Mouse (Mus musculus) cerebellum, adult 2 months (tissue): ENCODE measurements around the gene Vmn1r60. TPM values are rescaled to one million over a fixed set of nuclear protein-coding genes. Genes with fewer than 3 reads are reported as not detected.
"Not testable (repeated sequence)": the region's sequence is repeated elsewhere in the genome, so short reads cannot be mapped to it uniquely, and the experiment has no call there.

ENCODE experiments used
- DNase-seq, 2 experiments: peaks; one replicate each; pipeline ENCODE4 v3.0.0; 2021
- H3K27ac ChIP-seq: fragments of 200-500 bp; 2 replicates; pipeline ENCODE4 v1.5.1; 2012; ENCODE audit warnings: low read length, control low read depth, inconsistent platforms; ENCODE audit not compliant: insufficient read depth
- H3K27me3 ChIP-seq: fragments of 200-500 bp; 2 replicates; pipeline ENCODE4 v1.6.1; 2012; ENCODE audit warnings: inconsistent platforms, mild to moderate bottlenecking, low read length, moderate library complexity; ENCODE audit not compliant: control insufficient read depth, insufficient read depth
- H3K4me1 ChIP-seq: fragments of 200-500 bp; 2 replicates; pipeline ENCODE4 v1.6.1; 2011; ENCODE audit warnings: low read length; ENCODE audit not compliant: control insufficient read depth, insufficient read depth
- H3K4me3 ChIP-seq: fragments of 200-500 bp; replicated peaks from 2 replicates; pipeline ENCODE3; 2011; ENCODE audit warnings: mild to moderate bottlenecking, low read depth, low read length, control low read depth; ENCODE audit not compliant: insufficient read depth
- WGBS: fragments of 180-500 bp; shearing (Covaris S2); methylation state at CpG from one replicate; pipeline ENCODE4 v1.1.7; 2018; 5-methylcytosine and 5-hydroxymethylcytosine counted together
- polyA plus RNA-seq: library from polyadenylated mRNA; depleted of rRNA; stranded (reverse); fragments of >200 nt; gene quantifications from 2 replicates; pipeline ENCODE4 v1.2.3, GENCODE M21; 2012; rRNA removed

The Vmn1r60 gene
- polyA plus RNA-seq = not detected in 2 replicates

GRCm38 (mm10) chr7:5547217-5547616 lies at the start of gene Vmn1r60:
Gene Vmn1r60, minus strand, starts transcription at chr7:5547317.
- WGBS = 85% methylated on average over 1 of the region's 1 CpGs
- H3K27ac ChIP-seq, H3K4me1 ChIP-seq, DNase-seq, H3K27me3 ChIP-seq, H3K4me3 ChIP-seq: not testable (repeated sequence)

DNA sequence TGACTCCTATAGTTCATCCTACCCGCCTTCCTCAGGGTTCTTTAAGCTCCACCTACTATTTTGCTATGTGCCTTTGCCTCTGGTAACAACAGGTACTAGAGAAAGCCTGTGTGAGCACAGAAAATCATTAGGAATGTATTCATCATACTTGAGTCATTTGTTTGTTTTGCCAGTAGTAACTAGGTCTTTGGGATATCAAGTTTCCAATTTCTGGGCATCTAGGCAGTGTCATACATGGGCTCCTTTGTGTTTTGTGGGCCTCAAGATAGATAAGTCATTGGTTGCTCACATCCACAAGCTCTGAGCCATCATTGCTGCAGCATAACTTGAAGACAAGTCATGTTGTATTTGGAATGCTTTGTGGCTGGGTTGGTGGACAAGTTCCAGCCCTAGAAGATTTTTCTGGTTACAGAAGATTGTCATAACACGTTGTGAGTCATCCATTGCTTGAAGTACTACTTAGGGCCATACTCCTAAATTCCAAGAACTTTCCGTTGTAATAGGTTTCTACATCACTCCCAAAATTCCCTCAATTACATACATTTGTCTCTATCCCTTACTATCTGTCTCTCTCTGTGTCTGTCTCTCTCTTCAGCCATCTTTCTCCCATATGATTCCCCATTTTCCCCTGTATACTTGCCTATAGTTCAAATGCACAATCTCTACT lies 6.2 kb downstream of the Vmn1r60 start:
- DNase-seq, H3K27ac ChIP-seq, H3K4me3 ChIP-seq, H3K4me1 ChIP-seq, H3K27me3 ChIP-seq: not testable (repeated sequence)
- 39% methylated on average over 3 of the region's 3 CpGs for WGBS

DNA sequence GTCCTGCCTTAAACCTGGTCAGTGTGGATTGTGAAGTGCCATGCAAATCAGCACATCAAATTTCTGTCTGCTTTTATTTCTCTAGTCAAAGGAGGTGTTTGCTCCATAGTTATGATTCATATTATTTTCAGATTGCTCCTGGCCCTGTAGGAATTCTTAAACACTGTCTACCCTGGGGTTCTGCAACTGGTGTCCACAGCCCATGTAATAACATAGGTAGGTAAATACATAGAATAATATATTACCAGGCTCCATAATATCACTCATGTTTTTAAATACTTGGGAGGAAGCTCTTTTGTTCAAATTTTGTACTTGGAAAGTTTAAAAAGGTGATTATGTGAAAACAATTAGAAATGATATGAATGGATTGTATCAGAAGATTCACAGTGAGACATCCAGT lies 53.3 kb downstream of the Vmn1r60 start, which contains the start of gene Vmn2r28:
Gene Vmn2r28 (minus strand): TSS at position 101 of the 400 bp plus-strand sequence.
- DNase-seq, H3K27me3 ChIP-seq, H3K4me3 ChIP-seq, H3K27ac ChIP-seq, H3K4me1 ChIP-seq: not testable (repeated sequence)

Other genes with a start within 250 kb of the Vmn1r60 start
- not detected in 2 replicates for gene Gm5065, start 196.8 kb downstream of the Vmn1r60 start, polyA plus RNA-seq
- gene Nlrp2, start 196.3 kb downstream of the Vmn1r60 start, polyA plus RNA-seq = not detected in 2 replicates
- gene Vmn1r58, start 133.9 kb downstream of the Vmn1r60 start, polyA plus RNA-seq = not detected in 2 replicates
- gene Vmn1r59, start 90.5 kb downstream of the Vmn1r60 start, polyA plus RNA-seq = not detected in 2 replicates
- not detected in 2 replicates for gene Vmn2r28, start 53.4 kb downstream of the Vmn1r60 start, polyA plus RNA-seq
- not detected in 2 replicates for gene Vmn1r61, start 66.0 kb upstream of the Vmn1r60 start, polyA plus RNA-seq
- gene Vmn1r62, start 126.3 kb upstream of the Vmn1r60 start, polyA plus RNA-seq = not detected in 2 replicates